Mouse (Mus musculus): ENCODE data around the gene Plxnd1. TPM values are rescaled to one million over a fixed set of nuclear protein-coding genes. Genes with fewer than 3 reads are reported as not detected.

The Plxnd1 gene
- total and polyA plus RNA-seq, 3 experiments: 27.7 to 73.8 (median 63.2) TPM

GRCm38 (mm10) chr6:116002311-116003104 is 7.7 kb upstream of the Plxnd1 start:
- TF ChIP-seq GABPA (IDR thresholded peaks at IDR 0.05; ENCODE audit: insufficient replicate concordance, low read depth, low read length) (no peak), TBP (conservative IDR thresholded peaks at IDR 0.05; ENCODE audit: low read depth, low read length) (no peak), USF2 (conservative IDR thresholded peaks at IDR 0.05; ENCODE audit: low read depth, low read length) (no peak), ZKSCAN1 (IDR thresholded peaks at IDR 0.05; ENCODE audit: borderline replicate concordance, low read depth, low read length) (no peak), SMC3 (IDR thresholded peaks at IDR 0.05; ENCODE audit: low read depth, low read length) (no peak), USF1 (IDR thresholded peaks at IDR 0.05; ENCODE audit: low read depth, low read length) (no peak), PAX5 (IDR thresholded peaks at IDR 0.05; ENCODE audit: low read length) (no peak), E2F4 (IDR thresholded peaks at IDR 0.05; ENCODE audit: insufficient replicate concordance, low read depth, low read length) (no peak), ZMIZ1 (IDR thresholded peaks at IDR 0.05; ENCODE audit: low read depth, low read length) (no peak), IRF4 (IDR thresholded peaks at IDR 0.05; ENCODE audit: low read depth, low read length) (no peak), ELF1 (IDR thresholded peaks at IDR 0.05; ENCODE audit: low read depth, low read length) (no peak), POLR2A (IDR thresholded peaks at IDR 0.05; ENCODE audit: low read depth, low read length) (no peak), MAX (IDR thresholded peaks at IDR 0.05; ENCODE audit: low read length) (no peak), CTCF (conservative IDR thresholded peaks at IDR 0.05 in 1 of 2, IDR thresholded peaks at IDR 0.05 in 1 of 2; ENCODE audit: low read depth in 2 of 2, low read length in 2 of 2) (no peak), RAD21 (IDR thresholded peaks at IDR 0.05; ENCODE audit: low read depth, low read length) (no peak), CHD2 (IDR thresholded peaks at IDR 0.05; ENCODE audit: low read length) (no peak), POLR2AphosphoS2 (IDR thresholded peaks at IDR 0.05; ENCODE audit: low read depth, low read length) (no peak)
- no peaks in the 10 kb centered on the region for H3K27me3 ChIP-seq (replicated peaks)
- no peak overlapping the region for H3K4me2 ChIP-seq (ENCODE audit: insufficient read depth, low read depth, poor library complexity, severe bottlenecking)
- no peaks in the 10 kb centered on the region for H3K36me3 ChIP-seq (replicated peaks in 1 of 2; ENCODE audit: control insufficient read depth in 1 of 2, insufficient read depth in 1 of 2, low read length in 1 of 2)
- DNase-seq (ENCODE audit: extremely low read depth): no peak
- dilution Hi-C loops (cut with MboI; ENCODE audit: extremely low pct_ligation_motif_present, extremely low pct_unique_long_range_greater_than_20kb, low sequenced_read_pairs): no loop called here
- no peaks in the 10 kb centered on the region for H3K9me3 ChIP-seq (replicated peaks; ENCODE audit: low read length)
- no peak overlapping the region for H3K9ac ChIP-seq (ENCODE audit: insufficient read depth, low read depth)
- in situ Hi-C loops (cut with MboI; ENCODE audit: low pct_ligation_motif_present, low pct_unique_long_range_greater_than_20kb, low sequenced_read_pairs): loop anchor here (25.0 kb wide), 2 partner anchors 410 to 610 kb away; no protein-coding TSS in a partner anchor
- peaks cover 24 to 54% of the 10 kb centered on the region in 2 experiments for H3K4me1 ChIP-seq (ENCODE audit: control insufficient read depth in 1 of 2, insufficient read depth in 2 of 2)
- H3K4me3 ChIP-seq (replicated peaks in 1 of 3; ENCODE audit: low read depth in 2 of 3, low read length in 2 of 3, poor library complexity in 1 of 3): peak overlapping the region in 1 of 3 experiments; percentile 15
- no peak overlapping the region for H3K27ac ChIP-seq (ENCODE audit: insufficient read depth, low read depth)
- H3K79me2 ChIP-seq (replicated peaks; ENCODE audit: control insufficient read depth, extremely low read depth, insufficient read depth, poor library complexity, severe bottlenecking): no peaks in the 10 kb centered on the region

GRCm38 (mm10) chr6:116000851-116001250 is 6.0 kb upstream of the Plxnd1 start:
- Histone ChIP-seq H3K36me3 (replicated peaks in 1 of 2; ENCODE audit: control insufficient read depth in 1 of 2, insufficient read depth in 1 of 2, low read length in 1 of 2) (no peaks in the 10 kb centered on the region), H3K27me3 (replicated peaks) (no peaks in the 10 kb centered on the region), H3K9me3 (replicated peaks; ENCODE audit: low read length) (no peaks in the 10 kb centered on the region), H3K9ac (ENCODE audit: insufficient read depth, low read depth) (no peak overlapping the region), H3K79me2 (replicated peaks; ENCODE audit: control insufficient read depth, extremely low read depth, insufficient read depth, poor library complexity, severe bottlenecking) (no peaks in the 10 kb centered on the region), H3K4me3 (replicated peaks in 1 of 3; ENCODE audit: low read depth in 2 of 3, low read length in 2 of 3, poor library complexity in 1 of 3) (no peak overlapping the region), H3K4me1 (ENCODE audit: control insufficient read depth in 1 of 2, insufficient read depth in 2 of 2) (peaks cover 40 to 70% of the 10 kb centered on the region in 2 experiments), H3K4me2 (ENCODE audit: insufficient read depth, low read depth, poor library complexity, severe bottlenecking) (no peak overlapping the region), H3K27ac (ENCODE audit: insufficient read depth, low read depth) (no peak overlapping the region)
- dilution Hi-C loops (cut with MboI; ENCODE audit: extremely low pct_ligation_motif_present, extremely low pct_unique_long_range_greater_than_20kb, low sequenced_read_pairs): no loop called here
- DNase-seq (ENCODE audit: extremely low read depth): no peak
- TF ChIP-seq EP300 (IDR thresholded peaks at IDR 0.05; ENCODE audit: low read length) (no peak), TBP (conservative IDR thresholded peaks at IDR 0.05; ENCODE audit: low read depth, low read length) (no peak), POLR2A (IDR thresholded peaks at IDR 0.05; ENCODE audit: low read depth, low read length) (no peak), UBTF (IDR thresholded peaks at IDR 0.05; ENCODE audit: low read depth, low read length) (no peak), CHD1 (IDR thresholded peaks at IDR 0.05; ENCODE audit: low read depth, low read length) (no peak), NELFE (IDR thresholded peaks at IDR 0.05; ENCODE audit: low read depth, low read length) (no peak), TCF12 (IDR thresholded peaks at IDR 0.05; ENCODE audit: low read depth, low read length) (no peak), SIN3A (IDR thresholded peaks at IDR 0.05; ENCODE audit: low read length) (no peak), PAX5 (IDR thresholded peaks at IDR 0.05; ENCODE audit: low read length) (no peak)
- in situ Hi-C loops (cut with MboI; ENCODE audit: low pct_ligation_motif_present, low pct_unique_long_range_greater_than_20kb, low sequenced_read_pairs): loop anchor here (25.0 kb wide), 2 partner anchors 411 to 611 kb away; no protein-coding TSS in a partner anchor

Data from CH12.LX (cell line).